Mouse (Mus musculus) monocyte, adult 59 days (primary cell): ENCODE measurements around the gene Tomm7. TPM values are rescaled to one million over a fixed set of nuclear protein-coding genes. Genes with fewer than 3 reads are reported as not detected.

Source experiments
- total RNA-seq, 2 experiments: library from RNA; stranded (reverse); gene quantifications; one replicate each; pipeline ENCODE4 v1.2.4; 2023

The Tomm7 gene
- total RNA-seq, result 10 to 100 TPM; 42.1 to 47.7 TPM

GRCm38 (mm10) chr5:23843674-23844530 lies at the start of gene Tomm7:
TSS of gene Tomm7 (minus strand) at chr5:23844161.

Other genes with a start within 250 kb of the Tomm7 start
- gene Srpk2, start 159.5 kb downstream of the Tomm7 start, total RNA-seq, result 10 to 100 TPM; 24.6 to 26.8 TPM
- gene Pus7, start 60.5 kb downstream of the Tomm7 start, total RNA-seq, result 1 to 10 TPM; 7.0 to 7.6 TPM
- gene Rint1, start 56.5 kb downstream of the Tomm7 start, total RNA-seq, result 10 to 100 TPM; 13.9 to 14.8 TPM
- 10 to 100 TPM; 35.3 TPM for gene Fam126a, start 186.5 kb upstream of the Tomm7 start, total RNA-seq